In genomic region chr16:25804955-25805354, GRCm38 (mm10) we compare ENCODE assay signal across 16 mouse cellular contexts.
DNase-seq lines count a peak whose midpoint lies in the region; ATAC-seq and TF ChIP-seq lines count a peak whose summit lies in the region.
"Had no signal": no experiment of that assay in that cellular context is flagged by ENCODE, and none has a peak within 500 bp of the region (broad histone marks: within the 10 kb centered on the region; RNA-seq: fewer than 3 reads in every experiment).

No protein-coding gene starts in this region.

- H3K4me1 ChIP-seq in kidney, adult 2 months (ENCODE audit: control insufficient read depth, insufficient read depth, low read length): peaks cover 5% of the 10 kb centered on the region; the same call in 1 of the 2 replicates
- H3K4me1 ChIP-seq: neural tube, embryonic 13.5 days had no signal

- ATAC-seq in megakaryocyte, adult 5-6 weeks (ENCODE audit: poor library complexity, severe bottlenecking): no peak
- ATAC-seq: intestine, embryonic 16.5 days; midbrain, embryonic 16.5 days; Patski had no signal

- H3K27ac ChIP-seq in kidney, adult 2 months (ENCODE audit: insufficient read depth, low read depth, low read length): no peak overlapping the region
- H3K27ac ChIP-seq: forebrain, embryonic 10.5 days; neural tube, embryonic 13.5 days had no signal

- 63% methylated on average over 3 of the region's 3 CpGs for WGBS in kidney, adult 2 months

- H3K4me3 ChIP-seq in kidney, adult 2 months (ENCODE audit: insufficient read depth, low read depth, low read length): no peak overlapping the region
- H3K4me3 ChIP-seq: forebrain, embryonic 10.5 days; neural tube, embryonic 13.5 days had no signal

- no peaks in the 10 kb centered on the region for H3K27me3 ChIP-seq in kidney, adult 2 months (replicated peaks; ENCODE audit: control insufficient read depth, insufficient read depth, low read length)
- H3K27me3 ChIP-seq: CH12.LX; neural tube, embryonic 13.5 days had no signal

- TF ChIP-seq POLR2A in kidney, adult 2 months (IDR thresholded peaks at IDR 0.05; ENCODE audit: low read depth, low read length): no peak

- TF ChIP-seq CTCF in kidney, adult 2 months (conservative IDR thresholded peaks at IDR 0.05; ENCODE audit: insufficient read depth, insufficient read length, low read depth, low read length): no peak

- peak; percentile 90 for DNase-seq in kidney, adult 2 months
- no peak for DNase-seq in kidney, postnatal 10 days
- DNase-seq in adrenal gland, postnatal 36 days: peak; percentile 22 to 28
- peak; percentile 24 for DNase-seq in kidney, postnatal 14 days
- DNase-seq in lung, postnatal 36 days: peak; percentile 39
- no peak for DNase-seq in right cerebral cortex, postnatal 10 days (ENCODE audit: low spot score in 2 of 2)
- DNase-seq: cerebellum, adult 11-12 months; layer of hippocampus, postnatal 36 days; lung, embryonic 14.5 days had no signal

- no peaks in the 10 kb centered on the region for H3K36me3 ChIP-seq in kidney, adult 2 months (ENCODE audit: control insufficient read depth, insufficient read depth, low read length)
- H3K36me3 ChIP-seq: forebrain, embryonic 10.5 days; neural tube, embryonic 13.5 days had no signal

Comparison
In these comparisons a context has a peak if more than half of its experiments do, and no peak if none do; other contexts are left out.
1. DNase-seq: peak in kidney, adult 2 months (single experiment), adrenal gland, postnatal 36 days (2 of 2), kidney, postnatal 14 days (single experiment) and lung, postnatal 36 days (single experiment); none in kidney, postnatal 10 days (single experiment) and right cerebral cortex, postnatal 10 days (0 of 2).